Mouse (Mus musculus) ZHBTc4 (cell line): ENCODE results near the gene Vopp1.

Experiments
- DNase-seq: peaks from one replicate; pipeline ENCODE4 v3.0.0-alpha.2; 2011; ENCODE audit warnings: low read depth, low spot score

Gene Vopp1

DNA sequence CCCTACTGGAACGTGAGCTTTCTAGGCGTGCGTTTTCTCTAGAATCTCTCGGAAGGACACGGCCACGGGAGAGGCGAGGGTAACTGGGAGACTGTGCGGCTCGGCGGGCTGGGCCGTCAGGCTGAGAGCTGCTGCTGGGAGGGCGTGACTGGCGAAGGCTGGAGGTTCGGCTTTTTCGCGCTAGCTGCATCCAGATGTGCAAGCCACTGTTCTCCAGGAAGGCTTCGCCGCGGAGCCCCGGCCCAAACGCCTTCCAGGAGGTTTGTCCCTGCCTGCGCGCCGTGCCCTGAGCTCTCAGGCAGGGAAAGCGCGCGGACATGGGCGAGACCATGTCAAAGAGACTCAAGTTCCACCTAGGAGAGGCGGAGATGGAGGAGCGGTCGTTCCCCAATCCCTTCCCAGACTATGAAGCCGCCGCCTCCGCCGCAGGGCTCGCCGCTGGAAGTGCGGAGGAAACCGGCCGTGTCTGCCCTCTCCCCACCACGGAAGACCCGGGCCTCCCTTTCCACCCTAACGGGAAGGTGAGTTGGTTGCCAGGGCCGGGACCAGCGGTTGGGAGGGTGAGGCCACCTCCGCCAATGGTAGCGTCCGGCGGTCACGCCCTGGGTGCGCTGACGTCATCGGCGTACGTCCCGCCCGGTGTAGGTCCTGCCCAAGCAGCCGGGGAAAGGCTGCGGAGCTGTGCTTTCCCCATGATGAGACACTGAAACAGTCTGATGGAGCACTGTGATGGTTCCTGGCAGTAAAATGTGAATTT lies 122.0 kb downstream of the Vopp1 start:
- peak; percentile 96 for DNase-seq

GRCm38 (mm10) chr6:57702376-57702742 lies 122.6 kb downstream of the Vopp1 start, which contains the start of gene Lancl2:
Gene Lancl2 (plus strand): TSS chr6:57702540.
- DNase-seq: no peak

- DNase-seq: peak; percentile 11
These were observed 123.3 kb downstream of the Vopp1 start for GRCm38 (mm10) chr6:57701686-57702085.

- DNase-seq: no peak
These were observed 131.8 kb downstream of the Vopp1 start for GRCm38 (mm10) chr6:57693116-57693515.

- DNase-seq: peak; percentile 94
These were observed 133.3 kb downstream of the Vopp1 start, which contains the start of gene Pyurf for GRCm38 (mm10) chr6:57691467-57692261. Gene Pyurf (minus strand): TSS chr6:57692078.

DNA sequence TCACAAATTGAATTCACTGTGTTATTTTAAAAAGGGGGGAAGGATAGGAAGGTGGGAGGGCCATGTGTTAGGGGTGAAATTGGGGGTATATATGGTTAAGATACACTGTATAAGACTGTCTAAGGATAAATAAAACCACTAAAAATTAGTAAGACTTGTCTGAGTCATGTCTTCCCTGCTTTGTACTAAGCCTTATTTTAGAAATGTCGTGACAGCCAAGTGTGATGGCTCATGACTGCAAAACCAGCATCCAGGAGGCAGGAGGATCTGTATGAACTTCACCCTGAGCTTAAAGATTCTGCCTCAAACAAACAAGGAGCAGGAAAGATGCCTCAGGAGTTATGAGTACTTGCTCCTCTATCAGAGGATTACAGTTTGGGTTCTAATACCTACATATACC lies 140.8 kb downstream of the Vopp1 start:
- no peak for DNase-seq
